Mouse (Mus musculus) left cerebral cortex, adult 2 months (tissue): ENCODE measurements around the gene Tnpo3. TPM values are rescaled to one million over a fixed set of nuclear protein-coding genes. Genes with fewer than 3 reads are reported as not detected.

ENCODE experiments used
- DNase-seq, 2 experiments: peaks; one replicate each; pipeline ENCODE4 v3.0.0; 2021 to 2022; ENCODE audit warnings: low spot score in 2 of 2, mixed read lengths in 1 of 2; ENCODE audit errors: extremely low spot score in 1 of 2
- H3K27ac ChIP-seq: fragments of 200-600 bp; 2 replicates; pipeline ENCODE4 v1.8.1; 2022
- H3K4me3 ChIP-seq: fragments of 200-600 bp; 2 replicates; pipeline ENCODE4 v1.8.1; 2022
- CTCF ChIP-seq: fragments of 200-600 bp; IDR thresholded peaks from 2 replicates; pipeline ENCODE4 v1.8.1; 2022; ENCODE audit warnings: antibody characterized with exemption, mild to moderate bottlenecking, moderate library complexity
- intact Hi-C: fragments of 180-260 bp; cut with DNase I; formaldehyde crosslinking; loops from one replicate; pipeline ENCODE4 v1.15.1; 2025
- total RNA-seq, 2 experiments: library from RNA; stranded (reverse); gene quantifications; 2 replicates each; pipeline ENCODE4 v1.2.3; 2021

Gene Tnpo3
- total RNA-seq, 2 experiments from 2014 or later, result 72.7 to 73.3 TPM

GRCm38 (mm10) chr6:29537221-29537620 lies 72.5 kb downstream of the Tnpo3 start:
- no peak for TF ChIP-seq CTCF
- intact Hi-C loops, result no loop called here
- no peak for DNase-seq
- no peak overlapping the region for H3K27ac ChIP-seq
- H3K4me3 ChIP-seq, result no peak overlapping the region

GRCm38 (mm10) chr6:29536651-29537193 lies 73.0 kb downstream of the Tnpo3 start:
- DNase-seq, result no peak
- intact Hi-C loops, result no loop called here
- Histone ChIP-seq H3K27ac (no peak overlapping the region), H3K4me3 (no peak overlapping the region)
- TF ChIP-seq CTCF, result peak; percentile 45

- H3K4me3 ChIP-seq, result no peak overlapping the region
- TF ChIP-seq CTCF, result no peak
- intact Hi-C loops, result no loop called here
- no peak for DNase-seq
- H3K27ac ChIP-seq, result no peak overlapping the region
These were observed 74.4 kb downstream of the Tnpo3 start for GRCm38 (mm10) chr6:29535316-29535715.

- Histone ChIP-seq H3K27ac (no peak overlapping the region), H3K4me3 (no peak overlapping the region)
- intact Hi-C loops, result no loop called here
- no peak for TF ChIP-seq CTCF
- no peak for DNase-seq
These were observed 79.6 kb downstream of the Tnpo3 start for GRCm38 (mm10) chr6:29530050-29530449.

- DNase-seq, result no peak
- Histone ChIP-seq H3K4me3 (no peak overlapping the region), H3K27ac (no peak overlapping the region)
- TF ChIP-seq CTCF, result no peak
- intact Hi-C loops, result no loop called here
These were observed 80.3 kb downstream of the Tnpo3 start for GRCm38 (mm10) chr6:29529444-29529820.

GRCm38 (mm10) chr6:29528561-29529443 lies 80.9 kb downstream of the Tnpo3 start:
- no peak for TF ChIP-seq CTCF
- no peak for DNase-seq
- Histone ChIP-seq H3K27ac (no peak overlapping the region), H3K4me3 (no peak overlapping the region)
- intact Hi-C loops, result no loop called here

GRCm38 (mm10) chr6:29528165-29528505 lies 81.6 kb downstream of the Tnpo3 start:
- Histone ChIP-seq H3K4me3 (no peak overlapping the region; the same call in 1 of the 2 replicates), H3K27ac (no peak overlapping the region)
- intact Hi-C loops, result no loop called here
- no peak for DNase-seq
- no peak for TF ChIP-seq CTCF

GRCm38 (mm10) chr6:29527361-29528164 lies 82.1 kb downstream of the Tnpo3 start:
- TF ChIP-seq CTCF, result no peak
- intact Hi-C loops, result no loop called here
- H3K4me3 ChIP-seq, result peak overlapping the region; percentile 48
- H3K27ac ChIP-seq, result no peak overlapping the region
- no peak for DNase-seq

GRCm38 (mm10) chr6:29526281-29527251 lies 83.1 kb downstream of the Tnpo3 start, which contains the start of gene Irf5:
Gene Irf5 (plus strand): TSS chr6:29526625.
- H3K27ac ChIP-seq, result peak within 1 kb of the TSS; percentile 28; the same call in 1 of the 2 replicates
- intact Hi-C loops, result no loop called here
- DNase-seq, result no peak
- no peak for TF ChIP-seq CTCF
- H3K4me3 ChIP-seq, result peak within 1 kb of the TSS; percentile 48

- intact Hi-C loops, result no loop called here
- Histone ChIP-seq H3K27ac (no peak overlapping the region), H3K4me3 (no peak overlapping the region)
- no peak for DNase-seq
- TF ChIP-seq CTCF, result peak; percentile 41
These were observed 84.4 kb downstream of the Tnpo3 start for GRCm38 (mm10) chr6:29525256-29525655.

GRCm38 (mm10) chr6:29524034-29524489 lies 85.6 kb downstream of the Tnpo3 start:
- no peak overlapping the region for H3K4me3 ChIP-seq
- intact Hi-C loops, result no loop called here
- TF ChIP-seq CTCF, result no peak
- DNase-seq, result no peak
- H3K27ac ChIP-seq, result no peak overlapping the region
